Mouse (Mus musculus) forebrain, embryonic 14.5 days (tissue): ENCODE results near the gene Egln3. TPM values are rescaled to one million over a fixed set of nuclear protein-coding genes. Genes with fewer than 3 reads are reported as not detected.

ENCODE experiments used
- ATAC-seq: fragments of 200-750 bp; cut with Nextera tagmentation; 2 replicates; pipeline ENCODE4 v1.8.0; 2017; ENCODE audit warnings: mild to moderate bottlenecking, moderate library complexity
- DNase-seq: peaks from one replicate; pipeline ENCODE4 v3.0.0-alpha.2; 2015; ENCODE audit warnings: low spot score
- H3K27ac ChIP-seq: fragments of 300-500 bp; sonication (generic); 2 replicates; pipeline ENCODE4 v1.5.1; 2014; ENCODE audit warnings: low read depth, mild to moderate bottlenecking, control low read depth, low read length, moderate library complexity
- H3K27me3 ChIP-seq: fragments of 300-500 bp; sonication (generic); replicated peaks from 2 replicates; pipeline ENCODE4 v1.6.1; 2014; ENCODE audit warnings: low read length, control low read depth, mixed read lengths; ENCODE audit not compliant: control insufficient read depth, insufficient read depth
- H3K36me3 ChIP-seq: fragments of 300-500 bp; sonication (generic); 2 replicates; pipeline ENCODE4 v1.6.1; 2014; ENCODE audit warnings: low read length, control low read depth; ENCODE audit not compliant: control insufficient read depth, insufficient read depth
- H3K4me1 ChIP-seq: fragments of 300-500 bp; sonication (generic); 2 replicates; pipeline ENCODE4 v1.6.1; 2014; ENCODE audit warnings: antibody characterized with exemption, low read length, control low read depth; ENCODE audit not compliant: control insufficient read depth, insufficient read depth
- H3K4me2 ChIP-seq: fragments of 300-500 bp; sonication (generic); 2 replicates; pipeline ENCODE4 v1.6.1; 2014; ENCODE audit warnings: mild to moderate bottlenecking, control low read depth, low read length
- H3K4me3 ChIP-seq: fragments of 300-500 bp; sonication (generic); 2 replicates; pipeline ENCODE4 v1.5.1; 2014; ENCODE audit warnings: low read depth, low read length, control low read depth
- H3K9ac ChIP-seq: fragments of 300-500 bp; sonication (generic); 2 replicates; pipeline ENCODE4 v1.6.1; 2014; ENCODE audit warnings: mild to moderate bottlenecking, low read length, control low read depth, moderate library complexity
- H3K9me3 ChIP-seq: fragments of 300-500 bp; sonication (generic); replicated peaks from 2 replicates; pipeline ENCODE4 v1.6.1; 2016; ENCODE audit warnings: low read length, control low read depth, mixed read lengths; ENCODE audit not compliant: control insufficient read depth
- WGBS: fragments of 180-500 bp; shearing (Covaris S2); extraction: QIAGEN DNeasy Blood & Tissue Kit; methylation state at CpG from one replicate; pipeline ENCODE4 v1.1.7; 2014; 5-methylcytosine and 5-hydroxymethylcytosine counted together
- polyA plus RNA-seq: library from polyadenylated mRNA; unstranded; fragments of >200 nt; fragmentation: Nextera tagmentation; extraction: Ambion mirVana; gene quantifications from 2 replicates; pipeline ENCODE4 v1.2.1, GENCODE M21; 2014

The Egln3 gene
- polyA plus RNA-seq, 1 experiment from 2014 or later = 5.9 TPM

DNA sequence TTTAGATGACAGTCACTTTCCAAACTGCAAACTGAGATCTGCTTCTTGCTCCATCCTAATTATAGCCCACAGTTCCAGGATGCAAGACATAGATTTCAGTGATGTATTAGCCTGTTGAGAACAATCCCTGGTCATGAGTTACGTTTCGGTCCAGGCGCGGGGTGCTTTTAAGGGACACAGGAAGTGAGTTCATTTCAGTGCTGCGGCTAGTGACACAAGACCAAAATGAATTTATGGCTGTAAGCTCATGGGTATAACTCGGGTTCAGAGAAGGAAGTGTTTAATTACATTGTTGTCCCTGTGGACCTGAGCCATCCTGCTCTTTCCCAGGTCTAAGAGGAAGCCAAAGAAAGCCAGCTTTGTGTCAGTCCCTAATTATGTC, 5.5 kb upstream of the Egln3 start:
- Histone ChIP-seq H3K9me3 (no peaks in the 10 kb centered on the region), H3K36me3 (no peaks in the 10 kb centered on the region), H3K4me3 (no peak overlapping the region), H3K9ac (no peak overlapping the region), H3K4me2 (no peak overlapping the region), H3K27me3 (no peaks in the 10 kb centered on the region), H3K4me1 (no peaks in the 10 kb centered on the region), H3K27ac (no peak overlapping the region)
- ATAC-seq (no peak), DNase-seq (no peak)
- 82% methylated on average over 6 of the region's 6 CpGs for WGBS

DNA sequence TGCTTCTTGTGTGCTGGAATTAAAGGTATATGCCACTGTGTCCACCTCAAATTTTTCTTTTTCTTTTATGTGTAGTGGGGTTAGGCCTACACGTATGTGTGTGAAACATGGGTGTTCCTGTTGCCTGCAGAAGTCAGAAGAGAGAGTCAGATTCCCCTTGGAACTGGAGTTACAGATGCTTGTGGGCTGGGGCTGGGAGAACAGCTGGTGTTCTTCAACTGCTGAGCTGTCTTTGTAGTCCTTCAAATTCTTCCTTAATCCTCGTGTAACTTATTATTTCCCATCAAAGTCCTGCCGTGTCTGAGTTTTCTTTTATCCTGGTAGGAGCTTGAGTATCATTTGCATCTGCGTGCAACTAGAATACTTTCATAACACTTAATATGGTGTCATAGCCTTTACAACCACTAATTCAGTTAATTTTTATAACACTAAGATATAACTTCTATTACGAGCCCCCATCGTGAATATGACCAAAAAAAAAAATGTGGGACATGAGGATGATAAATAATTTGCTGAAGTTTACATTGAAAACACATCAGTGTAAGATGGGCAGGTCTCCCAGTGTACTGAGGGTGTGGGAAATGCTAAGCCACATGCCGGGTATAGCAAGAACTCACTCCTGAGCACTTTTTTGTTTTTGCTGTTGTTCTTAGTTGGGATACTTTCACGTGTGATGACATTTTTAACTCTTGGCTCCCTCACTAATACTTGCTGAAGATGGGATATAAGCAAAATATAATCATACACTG, 4.9 kb upstream of the Egln3 start:
- Histone ChIP-seq H3K36me3 (no peaks in the 10 kb centered on the region), H3K4me1 (no peaks in the 10 kb centered on the region), H3K27me3 (no peaks in the 10 kb centered on the region), H3K27ac (no peak overlapping the region), H3K4me2 (no peak overlapping the region), H3K9me3 (no peaks in the 10 kb centered on the region), H3K9ac (no peak overlapping the region), H3K4me3 (no peak overlapping the region)
- DNase-seq = no peak
- ATAC-seq = no peak
- WGBS = 62% methylated on average over 8 of the region's 8 CpGs

DNA sequence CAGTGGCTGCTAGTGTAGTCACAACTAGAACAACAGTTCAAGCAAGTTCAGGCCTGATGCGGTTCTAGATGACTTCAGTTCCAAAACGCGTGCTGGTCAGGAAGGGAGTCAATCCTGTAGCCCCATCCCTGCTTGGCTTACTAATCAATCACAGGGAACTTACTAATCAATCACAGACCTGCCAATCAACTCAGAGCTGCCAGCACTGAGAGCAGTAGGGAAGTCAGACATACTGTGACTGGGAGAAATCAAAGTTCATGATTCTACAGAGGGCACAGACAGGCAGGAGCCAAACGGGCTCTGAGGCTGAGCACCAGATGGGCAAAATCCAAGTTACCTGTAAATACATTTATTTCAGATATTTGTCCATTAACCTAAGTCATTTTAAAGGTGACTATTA, 2.1 kb upstream of the Egln3 start:
- Histone ChIP-seq H3K9ac (no peak overlapping the region), H3K27me3 (no peaks in the 10 kb centered on the region), H3K36me3 (no peaks in the 10 kb centered on the region), H3K4me3 (no peak overlapping the region), H3K9me3 (no peaks in the 10 kb centered on the region), H3K4me1 (peaks cover 3% of the 10 kb centered on the region; the same call in 1 of the 2 replicates), H3K4me2 (no peak overlapping the region), H3K27ac (no peak overlapping the region)
- DNase-seq (no peak), ATAC-seq (no peak)
- 93% methylated on average over 4 of the region's 4 CpGs for WGBS

DNA sequence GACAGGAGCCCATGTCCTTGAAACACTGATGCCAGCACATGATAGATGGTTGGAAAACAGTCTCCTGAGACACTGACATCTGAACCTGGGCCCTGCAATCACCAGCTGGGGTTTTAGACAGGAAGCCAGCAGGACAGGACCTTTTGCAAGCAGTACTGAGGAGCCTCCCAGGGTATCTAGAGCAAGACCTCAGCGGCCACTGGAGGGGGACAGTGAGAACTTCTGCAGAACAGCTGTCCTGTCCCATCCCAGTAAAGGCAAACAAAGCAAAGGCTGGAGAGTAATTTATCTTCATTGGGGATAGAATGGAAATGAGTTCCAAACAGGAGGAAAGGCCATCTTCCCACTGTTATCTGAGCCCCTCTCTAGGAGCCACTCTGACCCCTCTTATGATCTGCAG, 1.5 kb upstream of the Egln3 start:
- H3K27me3 ChIP-seq = no peaks in the 10 kb centered on the region
- no peaks in the 10 kb centered on the region for H3K36me3 ChIP-seq
- H3K4me2 ChIP-seq = no peak overlapping the region
- no peaks in the 10 kb centered on the region for H3K9me3 ChIP-seq
- no peak for ATAC-seq
- DNase-seq = no peak
- H3K27ac ChIP-seq = no peak overlapping the region
- WGBS = 10% methylated on average over 1 of the region's 1 CpGs
- H3K9ac ChIP-seq = no peak overlapping the region
- H3K4me1 ChIP-seq = peaks cover 3% of the 10 kb centered on the region; the same call in 1 of the 2 replicates
- no peak overlapping the region for H3K4me3 ChIP-seq

DNA sequence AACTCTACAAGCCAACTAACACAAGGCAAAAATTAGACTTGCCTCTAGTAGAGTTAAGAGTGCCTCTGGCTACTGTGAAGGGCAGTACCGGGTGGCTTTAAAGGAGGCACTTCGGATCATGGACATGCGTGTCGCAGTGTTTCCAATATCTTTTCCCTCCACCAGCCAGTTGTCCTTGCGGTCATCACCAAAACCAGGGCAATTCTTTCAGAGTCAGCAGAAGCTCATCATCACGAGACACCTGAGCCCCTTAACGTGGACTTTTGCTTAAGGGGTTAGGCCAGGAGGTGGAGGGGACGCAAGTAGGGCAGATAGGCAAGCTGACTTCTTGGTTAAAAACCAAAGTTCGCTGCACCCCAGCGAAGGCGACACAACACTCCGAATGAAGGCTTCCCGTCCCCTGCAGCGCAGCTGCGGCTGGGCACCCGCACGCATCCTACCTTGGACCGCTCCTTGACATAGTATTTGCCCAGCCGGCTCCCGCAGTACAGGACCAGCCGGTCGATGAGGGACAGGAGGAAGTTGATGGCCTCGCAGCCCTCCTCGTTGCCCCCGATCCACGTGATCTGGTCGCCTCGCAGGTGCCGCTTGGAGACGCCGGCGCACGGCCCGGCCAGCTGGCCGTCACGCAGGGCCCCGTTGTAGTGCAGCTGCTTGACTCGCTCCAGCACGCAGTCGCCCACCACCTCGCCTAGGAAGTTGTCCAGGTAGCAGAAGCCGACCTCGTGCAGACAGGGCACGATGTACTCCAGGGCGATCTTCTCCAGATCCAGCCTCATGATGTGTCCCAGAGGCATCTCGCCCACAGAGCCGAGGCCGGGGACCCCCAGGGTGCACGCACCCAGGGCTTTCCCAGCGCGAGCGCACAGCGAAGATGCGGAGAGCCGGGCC, 650 bp downstream of the Egln3 start:
- ATAC-seq = peak; percentile 64
- Histone ChIP-seq H3K4me3 (peak overlapping the region; percentile 55), H3K36me3 (no peaks in the 10 kb centered on the region), H3K9ac (peak overlapping the region; percentile 74), H3K4me1 (peaks cover 15% of the 10 kb centered on the region), H3K27ac (no peak overlapping the region), H3K4me2 (peak overlapping the region; percentile 100), H3K27me3 (no peaks in the 10 kb centered on the region), H3K9me3 (no peaks in the 10 kb centered on the region)
- DNase-seq = peak; percentile 51
- WGBS = 5% methylated on average over 55 of the region's 55 CpGs

DNA sequence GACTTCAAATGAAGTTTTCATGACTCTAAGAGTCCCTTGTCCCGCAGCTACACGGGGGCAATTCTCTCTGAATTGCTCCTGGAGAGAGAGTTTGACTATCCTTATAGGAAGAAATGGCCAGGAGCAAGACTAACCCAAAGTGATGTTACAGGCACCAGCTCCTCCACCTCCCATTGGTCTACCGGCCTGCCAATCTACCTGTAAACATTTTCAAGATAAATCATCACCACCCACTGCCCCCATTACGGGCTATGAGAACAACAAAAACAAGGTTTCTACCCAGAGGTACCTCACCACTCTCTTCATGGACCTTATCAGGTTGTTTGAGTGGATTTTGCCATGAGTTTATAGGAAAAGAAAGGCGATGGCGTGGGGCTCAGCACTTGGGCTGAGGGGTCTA, 1.4 kb downstream of the Egln3 start:
- Histone ChIP-seq H3K4me1 (peaks cover 20% of the 10 kb centered on the region), H3K9me3 (no peaks in the 10 kb centered on the region), H3K36me3 (no peaks in the 10 kb centered on the region), H3K27ac (no peak overlapping the region), H3K27me3 (no peaks in the 10 kb centered on the region), H3K4me3 (peak overlapping the region; percentile 55), H3K4me2 (peak overlapping the region; percentile 100), H3K9ac (peak overlapping the region; percentile 74; the same call in 1 of the 2 replicates)
- ATAC-seq = no peak
- DNase-seq = no peak
- WGBS = 58% methylated on average over 6 of the region's 6 CpGs

DNA sequence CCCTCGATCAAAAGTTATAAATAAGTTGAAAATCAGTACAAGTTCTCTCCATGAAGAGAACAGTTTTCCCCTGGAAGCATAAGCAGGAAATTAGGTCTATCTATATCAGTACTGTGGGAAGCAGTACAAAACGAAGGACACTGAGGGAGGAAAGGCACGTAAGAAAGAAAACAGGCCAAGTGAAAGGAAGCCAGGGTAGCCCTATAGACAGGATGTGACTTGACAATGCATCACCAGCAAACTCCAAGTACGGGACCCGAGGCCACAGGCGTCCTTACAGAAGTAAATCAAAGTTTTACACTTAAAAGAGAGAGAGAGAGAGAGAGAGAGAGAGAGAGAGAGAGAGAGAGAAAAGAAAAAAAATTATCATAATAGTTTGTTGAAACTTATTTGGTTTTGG, 2.8 kb downstream of the Egln3 start:
- DNase-seq (no peak), ATAC-seq (no peak)
- Histone ChIP-seq H3K27ac (no peak overlapping the region), H3K9me3 (no peaks in the 10 kb centered on the region), H3K9ac (no peak overlapping the region), H3K27me3 (no peaks in the 10 kb centered on the region), H3K36me3 (no peaks in the 10 kb centered on the region), H3K4me1 (peaks cover 30% of the 10 kb centered on the region), H3K4me3 (no peak overlapping the region), H3K4me2 (peak overlapping the region; percentile 100; the same call in 1 of the 2 replicates)
- 47% methylated on average over 6 of the region's 6 CpGs for WGBS

DNA sequence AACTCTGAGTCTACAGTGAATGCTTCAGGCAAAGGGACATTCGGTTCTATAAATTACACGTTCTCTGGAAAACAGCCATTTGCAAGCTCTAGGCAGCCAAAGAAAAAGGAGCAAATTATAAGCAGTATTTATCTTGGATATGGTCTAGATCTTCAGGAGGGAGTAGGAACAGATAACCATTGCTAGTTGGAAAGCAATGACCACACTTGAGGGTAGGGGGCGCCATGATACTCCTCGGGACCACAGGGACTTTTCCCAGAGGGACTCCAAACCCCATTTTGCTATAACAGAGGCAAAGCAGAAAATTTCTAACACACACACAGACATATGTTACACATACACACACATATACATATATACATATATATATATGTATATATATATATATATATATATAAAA, 3.5 kb downstream of the Egln3 start:
- no peak overlapping the region for H3K4me3 ChIP-seq
- peak; percentile 49 for DNase-seq
- H3K27ac ChIP-seq = no peak overlapping the region
- 34% methylated on average over 4 of the region's 4 CpGs for WGBS
- no peak overlapping the region for H3K4me2 ChIP-seq
- H3K9ac ChIP-seq = no peak overlapping the region
- no peaks in the 10 kb centered on the region for H3K9me3 ChIP-seq
- H3K4me1 ChIP-seq = peaks cover 30% of the 10 kb centered on the region
- no peaks in the 10 kb centered on the region for H3K36me3 ChIP-seq
- no peaks in the 10 kb centered on the region for H3K27me3 ChIP-seq
- no peak for ATAC-seq
